Mouse (Mus musculus) MEL (cell line): ENCODE measurements around the gene Olfr490. TPM values are rescaled to one million over a fixed set of nuclear protein-coding genes. Genes with fewer than 3 reads are reported as not detected.

Source experiments
- DNase-seq: peaks from one replicate; pipeline ENCODE4 v3.0.0; 2011; ENCODE audit warnings: low read depth, low spot score
- H3K27ac ChIP-seq: 2 replicates; pipeline ENCODE4 v1.5.1; 2012; ENCODE audit warnings: low read depth, mild to moderate bottlenecking, control low read depth, low read length, moderate library complexity; ENCODE audit not compliant: control insufficient read depth
- H3K27me3 ChIP-seq, 2 experiments: fragments of 150-350 bp in 1 of 2; sonication (generic) in 1 of 2; 2 replicates each; pipeline ENCODE4 v1.6.1; 2012; ENCODE audit warnings: low read length in 2 of 2, mild to moderate bottlenecking in 2 of 2, improper control_type of control experiment in 1 of 2, moderate library complexity in 1 of 2; ENCODE audit not compliant: insufficient read depth in 2 of 2, control insufficient read depth in 1 of 2
- H3K36me3 ChIP-seq, 2 experiments: 2 replicates each; pipeline ENCODE4 v1.6.1; 2012 to 2014; ENCODE audit warnings: low read length in 2 of 2, improper control_type of control experiment in 1 of 2, inconsistent platforms in 1 of 2, mild to moderate bottlenecking in 1 of 2; ENCODE audit not compliant: insufficient read depth in 2 of 2, control insufficient read depth in 1 of 2
- H3K4me1 ChIP-seq, 2 experiments: fragments of 150-350 bp in 1 of 2; sonication (generic) in 1 of 2; 2 replicates each; pipeline ENCODE4 v1.6.1; 2012; ENCODE audit warnings: low read length in 2 of 2, improper control_type of control experiment in 1 of 2, mild to moderate bottlenecking in 1 of 2; ENCODE audit not compliant: insufficient read depth in 2 of 2, control insufficient read depth in 1 of 2
- H3K4me3 ChIP-seq, 2 experiments: fragments of 150-350 bp in 1 of 2; sonication (generic) in 1 of 2; 2 replicates each; pipeline ENCODE4 v1.5.1; 2012; ENCODE audit warnings: low read depth in 2 of 2, low read length in 2 of 2, mild to moderate bottlenecking in 2 of 2, moderate library complexity in 2 of 2, control low read depth in 1 of 2, improper control_type of control experiment in 1 of 2; ENCODE audit not compliant: control insufficient read depth in 1 of 2, insufficient read depth in 1 of 2
- H3K79me2 ChIP-seq: 2 replicates; pipeline ENCODE4 v1.6.1; 2012; ENCODE audit warnings: mild to moderate bottlenecking, low read length, moderate library complexity; ENCODE audit not compliant: control insufficient read depth, poor library complexity, insufficient read depth
- H3K9ac ChIP-seq: 2 replicates; pipeline ENCODE4 v1.6.1; 2012; ENCODE audit warnings: low read depth, mild to moderate bottlenecking, control low read depth, low read length, moderate library complexity; ENCODE audit not compliant: control insufficient read depth, poor library complexity, severe bottlenecking
- H3K9me3 ChIP-seq: fragments of 150-350 bp; sonication (generic); replicated peaks from 2 replicates; pipeline ENCODE4 v1.6.1; 2012; ENCODE audit warnings: mild to moderate bottlenecking, low read length, improper control_type of control experiment, moderate library complexity; ENCODE audit not compliant: insufficient read depth
- CTCF ChIP-seq, 3 experiments: IDR thresholded peaks in 2 of 3; conservative IDR thresholded peaks in 1 of 3; 2 replicates each; pipeline ENCODE4 v1.5.1; 2011 to 2012; ENCODE audit warnings: low read length in 3 of 3, low read depth in 2 of 3, mild to moderate bottlenecking in 2 of 3, improper control_type of control experiment in 1 of 3, inconsistent platforms in 1 of 3, mixed read lengths in 1 of 3, moderate library complexity in 1 of 3; ENCODE audit not compliant: control insufficient read depth in 1 of 3, insufficient read depth in 1 of 3, poor library complexity in 1 of 3, severe bottlenecking in 1 of 3
- EP300 ChIP-seq, 2 experiments: IDR thresholded peaks; 2 replicates each; pipeline ENCODE4 v1.6.1; 2011; ENCODE audit warnings: improper control_type of control experiment in 2 of 2, low read length in 2 of 2, low read depth in 1 of 2, mild to moderate bottlenecking in 1 of 2
- ETS1 ChIP-seq: IDR thresholded peaks from 2 replicates; pipeline ENCODE4 v1.6.1; 2012; ENCODE audit warnings: low read depth, mild to moderate bottlenecking, inconsistent platforms, low read length, improper control_type of control experiment, moderate library complexity
- HCFC1 ChIP-seq: IDR thresholded peaks from 2 replicates; pipeline ENCODE4 v1.6.1; 2012; ENCODE audit warnings: low read depth, mild to moderate bottlenecking, inconsistent platforms, low read length, improper control_type of control experiment, moderate library complexity
- JUND ChIP-seq: IDR thresholded peaks from 2 replicates; pipeline ENCODE4 v1.6.1; 2011; ENCODE audit warnings: low read depth, mild to moderate bottlenecking, improper control_type of control experiment, low read length
- MAX ChIP-seq: IDR thresholded peaks from 2 replicates; pipeline ENCODE4 v1.6.1; 2011; ENCODE audit warnings: low read length, improper control_type of control experiment
- MAZ ChIP-seq: IDR thresholded peaks from 2 replicates; pipeline ENCODE4 v1.6.1; 2012; ENCODE audit warnings: low read depth, mild to moderate bottlenecking, inconsistent platforms, low read length, improper control_type of control experiment
- NRF1 ChIP-seq: IDR thresholded peaks from 2 replicates; pipeline ENCODE4 v1.6.1; 2014; ENCODE audit warnings: low read depth, mild to moderate bottlenecking, inconsistent platforms, low read length, improper control_type of control experiment, moderate library complexity; ENCODE audit not compliant: poor library complexity, insufficient read depth, severe bottlenecking
- POLR2AphosphoS2 ChIP-seq: IDR thresholded peaks from 2 replicates; pipeline ENCODE4 v1.6.1; 2011; ENCODE audit warnings: low read length, improper control_type of control experiment
- POLR2AphosphoS5 ChIP-seq: IDR thresholded peaks from 2 replicates; pipeline ENCODE4 v1.6.1; 2012; ENCODE audit warnings: low read depth, borderline replicate concordance, mild to moderate bottlenecking, inconsistent platforms, low read length, moderate library complexity, mixed read lengths
- SIN3A ChIP-seq: IDR thresholded peaks from 2 replicates; pipeline ENCODE4 v1.6.1; 2012; ENCODE audit warnings: low read length, improper control_type of control experiment, inconsistent platforms
- SMC3 ChIP-seq: IDR thresholded peaks from 2 replicates; pipeline ENCODE4 v1.6.1; 2011; ENCODE audit warnings: low read depth, low read length, improper control_type of control experiment
- USF1 ChIP-seq: IDR thresholded peaks from 2 replicates; pipeline ENCODE4 v1.6.1; 2014; ENCODE audit warnings: low read depth, mild to moderate bottlenecking, inconsistent platforms, low read length, improper control_type of control experiment, moderate library complexity
- USF2 ChIP-seq, 2 experiments: IDR thresholded peaks; 2 replicates each; pipeline ENCODE4 v1.6.1; 2011 to 2012; ENCODE audit warnings: improper control_type of control experiment in 2 of 2, low read length in 2 of 2, borderline replicate concordance in 1 of 2, inconsistent platforms in 1 of 2, low read depth in 1 of 2, mild to moderate bottlenecking in 1 of 2; ENCODE audit not compliant: insufficient read depth in 1 of 2
- ZC3H11A ChIP-seq: IDR thresholded peaks from 2 replicates; pipeline ENCODE4 v1.6.1; 2012; ENCODE audit warnings: low read depth, mild to moderate bottlenecking, inconsistent platforms, low read length, improper control_type of control experiment
- polyA plus RNA-seq, 2 experiments: library from polyadenylated mRNA; stranded (reverse) in 1 of 2; unstranded in 1 of 2; fragments of >175 nt in 1 of 2; fragments of >200 nt in 1 of 2; gene quantifications; 2 replicates each; pipeline versions ENCODE4 v1.2.1 to v1.2.4; 2012; ENCODE audit warnings: low replicate concordance in 2 of 2, low read depth in 1 of 2; ENCODE audit not compliant: insufficient read length in 2 of 2, insufficient read depth in 1 of 2, missing spikeins in 1 of 2
- total RNA-seq: library from RNA; depleted of rRNA; stranded (reverse); fragments of 300-350 nt; gene quantifications from 2 replicates; pipeline ENCODE4 v1.2.3, GENCODE M21; 2012; rRNA removed

Gene Olfr490
- total and polyA plus RNA-seq, 3 experiments = not detected

DNA sequence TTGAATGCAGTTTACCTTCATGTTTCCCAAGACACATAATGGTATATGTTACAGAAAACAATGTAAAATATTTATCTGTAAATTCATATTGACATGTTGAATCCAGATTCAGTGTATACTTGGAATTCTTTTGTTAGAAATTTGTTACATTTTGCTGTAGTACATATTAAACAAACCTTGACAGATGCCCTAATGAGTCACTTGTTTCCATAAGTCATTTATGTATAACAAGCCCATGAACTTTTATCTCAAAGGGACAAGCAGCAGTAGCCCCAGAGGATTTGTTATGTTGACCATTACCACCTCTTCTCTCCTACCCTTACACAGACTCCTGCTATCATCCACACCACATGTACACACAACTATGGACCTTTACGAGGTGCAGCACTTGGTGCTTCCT is 24.4 kb upstream of the Olfr490 start, which contains the start of gene Olfr491:
Gene Olfr491, plus strand, starts transcription at position 301 of the 400 bp plus-strand sequence.
- Histone ChIP-seq H3K36me3 (no peaks in the 10 kb centered on the region), H3K9me3 (no peaks in the 10 kb centered on the region), H3K9ac (no peak within 1 kb of the TSS), H3K27ac (no peak within 1 kb of the TSS), H3K27me3 (no peaks in the 10 kb centered on the region), H3K4me3 (no peak within 1 kb of the TSS), H3K79me2 (no peaks in the 10 kb centered on the region), H3K4me1 (no peaks in the 10 kb centered on the region)
- DNase-seq = no peak
- TF ChIP-seq EP300 (IDR thresholded peaks at IDR 0.05; ENCODE audit: low read depth in 1 of 2, low read length in 2 of 2) = no peak
- no peak for TF ChIP-seq MAX
- TF ChIP-seq USF2 (IDR thresholded peaks at IDR 0.05; ENCODE audit: borderline replicate concordance in 1 of 2, insufficient read depth in 1 of 2, low read depth in 1 of 2, low read length in 2 of 2) = no peak
- no peak for TF ChIP-seq SIN3A
- TF ChIP-seq MAZ = no peak
- no peak for TF ChIP-seq JUND
- TF ChIP-seq SMC3 = no peak
- no peak for TF ChIP-seq CTCF (IDR thresholded peaks at IDR 0.05 in 2 of 3, conservative IDR thresholded peaks at IDR 0.05 in 1 of 3; ENCODE audit: control insufficient read depth in 1 of 3, insufficient read depth in 1 of 3, low read depth in 2 of 3, low read length in 3 of 3, poor library complexity in 1 of 3, severe bottlenecking in 1 of 3)
- no peak for TF ChIP-seq POLR2AphosphoS2
- TF ChIP-seq USF1 = no peak
- no peak for TF ChIP-seq ZC3H11A
- TF ChIP-seq HCFC1 = no peak
- TF ChIP-seq ETS1 = no peak
- TF ChIP-seq POLR2AphosphoS5 = no peak
- no peak for TF ChIP-seq NRF1

DNA sequence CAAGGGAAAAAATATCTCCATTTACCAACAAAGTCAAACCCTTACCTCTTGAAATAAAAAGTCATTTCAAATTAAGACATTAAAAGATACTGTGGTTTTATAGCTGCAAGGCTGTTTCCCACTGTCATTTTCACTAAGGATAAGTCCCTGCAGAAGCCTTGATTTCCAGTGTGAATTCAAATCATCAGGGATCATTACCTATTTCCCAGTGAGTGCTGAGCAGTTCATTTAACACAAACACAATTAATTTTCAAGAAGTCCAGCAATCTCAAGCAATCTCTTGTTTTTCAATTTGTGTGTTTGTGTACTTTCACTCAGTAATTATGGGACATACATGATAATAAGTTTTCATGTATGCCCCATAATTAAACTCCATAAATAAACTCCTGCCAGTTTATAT is 30.5 kb downstream of the Olfr490 start, which contains the start of gene Olfr488:
Gene Olfr488, minus strand, starts transcription at position 101 of the 400 bp plus-strand sequence.
- no peak for DNase-seq
- H3K27ac ChIP-seq = no peak within 1 kb of the TSS
- no peaks in the 10 kb centered on the region for H3K27me3 ChIP-seq

More for the DNA sequence above, 30.5 kb downstream of the Olfr490 start, which contains the start of gene Olfr488:
- TF ChIP-seq CTCF (IDR thresholded peaks at IDR 0.05 in 2 of 3, conservative IDR thresholded peaks at IDR 0.05 in 1 of 3; ENCODE audit: control insufficient read depth in 1 of 3, insufficient read depth in 1 of 3, low read depth in 2 of 3, low read length in 3 of 3, poor library complexity in 1 of 3, severe bottlenecking in 1 of 3) = no peak
- Histone ChIP-seq H3K4me1 (no peaks in the 10 kb centered on the region), H3K4me3 (no peak within 1 kb of the TSS), H3K79me2 (no peaks in the 10 kb centered on the region), H3K9me3 (no peaks in the 10 kb centered on the region), H3K9ac (no peak within 1 kb of the TSS), H3K36me3 (no peaks in the 10 kb centered on the region)

Other genes with a start within 250 kb of the Olfr490 start
- gene Olfr479, start 238.2 kb downstream of the Olfr490 start, total RNA-seq = not detected in 2 replicates
- not detected for gene Olfr479, start 238.2 kb downstream of the Olfr490 start, polyA plus RNA-seq
- gene Olfr480, start 221.6 kb downstream of the Olfr490 start, total RNA-seq = not detected in 2 replicates
- gene Olfr480, start 221.6 kb downstream of the Olfr490 start, polyA plus RNA-seq = not detected
- gene Olfr481, start 209.1 kb downstream of the Olfr490 start, total RNA-seq = not detected in 2 replicates
- gene Olfr481, start 209.1 kb downstream of the Olfr490 start, polyA plus RNA-seq = not detected
- gene Olfr482, start 191.3 kb downstream of the Olfr490 start, total RNA-seq = not detected in 2 replicates
- not detected for gene Olfr482, start 191.3 kb downstream of the Olfr490 start, polyA plus RNA-seq
- gene Olfr483, start 188.1 kb downstream of the Olfr490 start, total RNA-seq = not detected in 2 replicates
- not detected for gene Olfr483, start 188.1 kb downstream of the Olfr490 start, polyA plus RNA-seq
- gene Olfr484, start 161.5 kb downstream of the Olfr490 start, total RNA-seq = not detected in 2 replicates
- gene Olfr484, start 161.5 kb downstream of the Olfr490 start, polyA plus RNA-seq = not detected
- not detected in 2 replicates for gene Olfr485, start 129.1 kb downstream of the Olfr490 start, total RNA-seq
- not detected for gene Olfr485, start 129.1 kb downstream of the Olfr490 start, polyA plus RNA-seq
- not detected in 2 replicates for gene Olfr486, start 116.2 kb downstream of the Olfr490 start, total RNA-seq
- gene Olfr486, start 116.2 kb downstream of the Olfr490 start, polyA plus RNA-seq = not detected
- gene Olfr487, start 74.3 kb downstream of the Olfr490 start, total RNA-seq = not detected in 2 replicates
- gene Olfr487, start 74.3 kb downstream of the Olfr490 start, polyA plus RNA-seq = not detected
- not detected in 2 replicates for gene Olfr488, start 30.6 kb downstream of the Olfr490 start, total RNA-seq
- not detected for gene Olfr488, start 30.6 kb downstream of the Olfr490 start, polyA plus RNA-seq
- not detected in 2 replicates for gene Olfr491, start 24.5 kb upstream of the Olfr490 start, total RNA-seq
- not detected for gene Olfr491, start 24.5 kb upstream of the Olfr490 start, polyA plus RNA-seq
- gene Olfr492, start 34.7 kb upstream of the Olfr490 start, total RNA-seq = not detected in 2 replicates
- not detected for gene Olfr492, start 34.7 kb upstream of the Olfr490 start, polyA plus RNA-seq
- gene Olfr493, start 58.0 kb upstream of the Olfr490 start, total RNA-seq = not detected in 2 replicates
- not detected for gene Olfr493, start 58.0 kb upstream of the Olfr490 start, polyA plus RNA-seq
- not detected in 2 replicates for gene Olfr494, start 76.4 kb upstream of the Olfr490 start, total RNA-seq
- not detected for gene Olfr494, start 76.4 kb upstream of the Olfr490 start, polyA plus RNA-seq
- gene Olfr495, start 104.2 kb upstream of the Olfr490 start, total RNA-seq = not detected in 2 replicates
- not detected for gene Olfr495, start 104.2 kb upstream of the Olfr490 start, polyA plus RNA-seq
- not detected in 2 replicates for gene Olfr497, start 131.5 kb upstream of the Olfr490 start, total RNA-seq
- gene Olfr497, start 131.5 kb upstream of the Olfr490 start, polyA plus RNA-seq = not detected
- gene Olfr498, start 176.4 kb upstream of the Olfr490 start, total RNA-seq = not detected in 2 replicates
- gene Olfr498, start 176.4 kb upstream of the Olfr490 start, polyA plus RNA-seq = not detected
- not detected in 2 replicates for gene Olfr502, start 236.1 kb upstream of the Olfr490 start, total RNA-seq
- gene Olfr502, start 236.1 kb upstream of the Olfr490 start, polyA plus RNA-seq = not detected